Mouse (Mus musculus): ENCODE measurements around the gene Gm15217. TPM values are rescaled to one million over a fixed set of nuclear protein-coding genes. Genes with fewer than 3 reads are reported as not detected.

Gene Gm15217
- total RNA-seq, 1 experiment: not detected

DNA sequence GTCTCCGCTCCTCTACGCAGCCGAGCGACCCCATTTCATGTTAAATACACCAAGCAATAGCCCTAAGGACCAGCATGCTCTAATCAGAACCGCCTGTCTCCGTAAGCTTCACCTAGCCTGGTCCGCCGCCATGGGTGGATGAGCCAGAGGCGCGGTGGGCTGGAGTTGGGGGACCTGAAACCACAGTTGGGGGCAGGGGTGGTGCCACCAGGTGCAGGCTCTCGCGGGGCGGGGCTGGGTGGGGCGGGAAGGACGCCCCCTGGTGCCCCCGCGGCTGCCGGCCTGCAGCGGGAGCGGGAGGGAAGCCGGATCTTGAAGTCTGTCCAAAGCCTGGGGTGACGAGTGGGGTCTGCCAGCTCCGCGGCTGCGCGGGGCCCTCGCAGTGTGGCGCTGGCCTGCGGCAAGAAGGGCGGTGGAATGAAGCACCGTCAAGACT is 1.1 kb downstream of the Gm15217 start:
- peaks cover 15% of the 10 kb centered on the region for H3K36me3 ChIP-seq (ENCODE audit: control insufficient read depth, insufficient read depth, low read length, poor library complexity, severe bottlenecking)
- TF ChIP-seq MAFK (IDR thresholded peaks at IDR 0.05; ENCODE audit: insufficient read depth, low read depth, low read length) (no peak), CHD2 (IDR thresholded peaks at IDR 0.05; ENCODE audit: low read depth, low read length) (no peak), HCFC1 (IDR thresholded peaks at IDR 0.05; ENCODE audit: borderline replicate concordance, insufficient read depth, low read length) (no peak), ZC3H11A (IDR thresholded peaks at IDR 0.05; ENCODE audit: borderline replicate concordance, low read depth, low read length) (no peak)
- H3K4me3 ChIP-seq (ENCODE audit: insufficient read depth in 1 of 2, low read depth in 1 of 2, low read length in 2 of 2, poor library complexity in 1 of 2, severe bottlenecking in 1 of 2): peak overlapping the region; percentile 44 to 49
- in situ Hi-C loops (cut with MboI; ENCODE audit: low sequenced_read_pairs in 2 of 2, unreplicated experiment in 2 of 2): no loop called here
- DNase-seq (ENCODE audit: low read depth, low spot score): no peak
- peak overlapping the region; percentile 50 for H3K9ac ChIP-seq (ENCODE audit: insufficient read depth, low read depth, low read length, poor library complexity, severe bottlenecking)
- no peaks in the 10 kb centered on the region for H3K9me3 ChIP-seq (ENCODE audit: control insufficient read depth, insufficient read depth, low read depth, low read length)
- H3K4me1 ChIP-seq (ENCODE audit: control insufficient read depth in 2 of 2, insufficient read depth in 2 of 2, low read length in 2 of 2, poor library complexity in 1 of 2): peaks cover 0 to 12% of the 10 kb centered on the region in 2 experiments; a peak in 2 of 4 replicates
- H3K27ac ChIP-seq (ENCODE audit: insufficient read depth, low read depth, low read length, poor library complexity, severe bottlenecking): no peak overlapping the region

DNA sequence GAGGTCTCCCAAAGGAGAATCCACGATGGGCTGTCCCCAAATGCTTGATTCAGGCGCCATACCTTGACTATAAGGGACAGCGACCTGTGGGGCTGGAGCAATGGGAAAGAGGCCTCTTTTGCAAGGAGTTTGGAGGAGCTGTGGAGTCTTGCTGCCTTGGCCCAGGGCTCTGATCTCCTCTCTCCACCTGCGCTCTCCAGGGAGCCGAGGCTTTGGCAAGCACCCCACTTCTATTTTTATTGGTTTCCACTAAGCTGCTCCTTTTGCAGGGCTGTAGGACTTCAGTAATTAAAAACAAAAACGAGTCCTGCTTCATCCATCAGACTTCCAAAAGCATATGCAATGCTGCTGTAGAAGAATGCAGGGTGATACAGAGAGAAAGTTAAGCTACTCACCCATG is 2.2 kb downstream of the Gm15217 start:
- Histone ChIP-seq H3K4me1 (ENCODE audit: control insufficient read depth in 2 of 2, insufficient read depth in 2 of 2, low read length in 2 of 2, poor library complexity in 1 of 2) (peaks cover 0 to 13% of the 10 kb centered on the region in 2 experiments; a peak in 2 of 4 replicates), H3K4me3 (ENCODE audit: insufficient read depth in 1 of 2, low read depth in 1 of 2, low read length in 2 of 2, poor library complexity in 1 of 2, severe bottlenecking in 1 of 2) (no peak overlapping the region), H3K9me3 (ENCODE audit: control insufficient read depth, insufficient read depth, low read depth, low read length) (no peaks in the 10 kb centered on the region), H3K27ac (ENCODE audit: insufficient read depth, low read depth, low read length, poor library complexity, severe bottlenecking) (no peak overlapping the region), H3K9ac (ENCODE audit: insufficient read depth, low read depth, low read length, poor library complexity, severe bottlenecking) (no peak overlapping the region), H3K36me3 (ENCODE audit: control insufficient read depth, insufficient read depth, low read length, poor library complexity, severe bottlenecking) (peaks cover 20% of the 10 kb centered on the region)
- TF ChIP-seq MAFK (IDR thresholded peaks at IDR 0.05; ENCODE audit: insufficient read depth, low read depth, low read length) (no peak), ZNF384 (IDR thresholded peaks at IDR 0.05; ENCODE audit: low read depth, low read length) (no peak), CHD2 (IDR thresholded peaks at IDR 0.05; ENCODE audit: low read depth, low read length) (no peak), HCFC1 (IDR thresholded peaks at IDR 0.05; ENCODE audit: borderline replicate concordance, insufficient read depth, low read length) (no peak), ZC3H11A (IDR thresholded peaks at IDR 0.05; ENCODE audit: borderline replicate concordance, low read depth, low read length) (no peak)
- DNase-seq (ENCODE audit: low read depth, low spot score): no peak
- in situ Hi-C loops (cut with MboI; ENCODE audit: low sequenced_read_pairs in 2 of 2, unreplicated experiment in 2 of 2): no loop called here

DNA sequence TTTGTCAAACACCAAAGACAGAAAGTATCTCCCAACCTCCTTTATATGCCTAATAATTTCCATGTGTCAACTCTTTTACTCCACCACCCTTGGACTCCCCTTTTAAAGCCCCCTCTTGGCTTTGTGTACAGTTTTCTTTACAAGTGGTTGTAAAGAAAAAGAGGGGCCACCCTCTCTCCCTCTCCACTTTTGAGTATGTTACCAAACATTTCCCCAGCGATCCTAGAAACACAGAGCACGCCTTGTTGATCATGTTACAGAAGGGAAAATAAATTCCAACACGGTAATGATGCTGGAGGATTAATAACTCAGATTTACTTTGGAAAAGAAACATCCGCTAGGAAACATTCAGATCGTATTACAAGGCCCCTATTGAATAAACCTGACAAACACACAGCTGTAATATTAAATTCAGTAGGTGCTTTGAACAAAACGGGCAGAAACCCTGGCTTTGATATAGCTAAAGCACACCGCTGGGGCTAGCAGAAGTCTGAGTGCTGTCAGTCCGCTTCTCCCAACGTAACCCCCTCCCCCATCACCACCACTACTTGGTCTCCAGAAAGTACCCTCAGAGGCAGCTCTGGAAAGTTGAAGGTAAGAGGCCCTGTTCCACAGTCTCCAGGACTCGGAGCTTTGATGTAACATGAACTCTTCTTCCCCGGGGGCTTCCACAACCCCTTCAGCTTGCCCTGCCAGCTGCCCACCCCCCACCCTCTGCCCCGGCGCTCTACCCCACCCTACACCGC is 5.9 kb downstream of the Gm15217 start:
- peak overlapping the region; percentile 68 for H3K9ac ChIP-seq (ENCODE audit: insufficient read depth, low read depth, low read length, poor library complexity, severe bottlenecking)
- peaks cover 0 to 8% of the 10 kb centered on the region in 2 experiments; a peak in 2 of 4 replicates for H3K4me1 ChIP-seq (ENCODE audit: control insufficient read depth in 2 of 2, insufficient read depth in 2 of 2, low read length in 2 of 2, poor library complexity in 1 of 2)
- peak overlapping the region; percentile 53 to 77; a peak in 3 of 4 replicates for H3K4me3 ChIP-seq (ENCODE audit: insufficient read depth in 1 of 2, low read depth in 1 of 2, low read length in 2 of 2, poor library complexity in 1 of 2, severe bottlenecking in 1 of 2)
- no peaks in the 10 kb centered on the region for H3K9me3 ChIP-seq (ENCODE audit: control insufficient read depth, insufficient read depth, low read depth, low read length)
- H3K27ac ChIP-seq (ENCODE audit: insufficient read depth, low read depth, low read length, poor library complexity, severe bottlenecking): no peak overlapping the region
- in situ Hi-C loops (cut with MboI; ENCODE audit: low sequenced_read_pairs in 2 of 2, unreplicated experiment in 2 of 2): no loop called here
- TF ChIP-seq ZC3H11A (IDR thresholded peaks at IDR 0.05; ENCODE audit: borderline replicate concordance, low read depth, low read length): no peak
- TF ChIP-seq HCFC1 (IDR thresholded peaks at IDR 0.05; ENCODE audit: borderline replicate concordance, insufficient read depth, low read length): no peak
- no peak for TF ChIP-seq ZNF384 (IDR thresholded peaks at IDR 0.05; ENCODE audit: low read depth, low read length)
- no peak for TF ChIP-seq CHD2 (IDR thresholded peaks at IDR 0.05; ENCODE audit: low read depth, low read length)
- no peak for TF ChIP-seq MAFK (IDR thresholded peaks at IDR 0.05; ENCODE audit: insufficient read depth, low read depth, low read length)
- DNase-seq (ENCODE audit: low read depth, low spot score): no peak
- H3K36me3 ChIP-seq (ENCODE audit: control insufficient read depth, insufficient read depth, low read length, poor library complexity, severe bottlenecking): peaks cover 20% of the 10 kb centered on the region

DNA sequence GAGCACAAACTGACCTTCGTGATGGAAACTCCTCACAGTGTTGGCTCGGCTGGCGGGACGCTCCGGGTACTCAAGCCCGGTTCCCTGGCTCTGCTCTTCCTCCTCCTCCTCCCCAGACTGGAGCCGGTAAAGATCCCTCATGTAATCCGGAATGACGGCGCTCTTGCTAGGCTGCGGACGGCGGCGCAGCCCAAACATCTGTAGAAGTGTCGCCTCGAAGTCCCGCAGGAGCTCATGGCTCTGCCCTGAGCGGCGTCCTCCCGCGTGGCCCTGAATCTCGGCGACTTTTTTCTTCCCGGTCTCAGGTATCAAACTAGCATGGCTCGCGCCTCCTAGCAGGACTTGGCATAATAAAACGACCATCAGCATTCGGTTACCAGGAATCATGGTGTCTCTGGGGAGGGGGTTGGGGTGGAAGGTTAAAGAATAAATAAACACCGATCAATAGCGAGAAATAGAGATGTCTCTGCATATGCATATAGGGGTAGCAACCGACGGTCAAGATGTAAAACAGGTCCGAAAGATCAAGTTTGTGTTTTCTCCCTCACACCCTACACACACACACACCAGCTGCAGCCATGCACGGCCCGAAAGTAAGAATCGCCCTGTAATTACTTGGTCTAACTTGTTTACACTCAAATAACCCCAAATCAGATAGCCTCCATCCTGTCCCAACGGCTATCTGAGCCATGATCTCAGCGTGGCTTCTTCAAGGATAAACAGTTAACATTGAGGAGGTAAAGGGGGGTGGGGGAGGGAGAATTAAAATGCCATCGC is 6.7 kb downstream of the Gm15217 start:
- no peak for TF ChIP-seq ZC3H11A (IDR thresholded peaks at IDR 0.05; ENCODE audit: borderline replicate concordance, low read depth, low read length)
- no peak for TF ChIP-seq HCFC1 (IDR thresholded peaks at IDR 0.05; ENCODE audit: borderline replicate concordance, insufficient read depth, low read length)
- TF ChIP-seq ZNF384 (IDR thresholded peaks at IDR 0.05; ENCODE audit: low read depth, low read length): no peak
- no peak for TF ChIP-seq CHD2 (IDR thresholded peaks at IDR 0.05; ENCODE audit: low read depth, low read length)
- no peak for TF ChIP-seq MAFK (IDR thresholded peaks at IDR 0.05; ENCODE audit: insufficient read depth, low read depth, low read length)
- H3K4me1 ChIP-seq (ENCODE audit: control insufficient read depth in 2 of 2, insufficient read depth in 2 of 2, low read length in 2 of 2, poor library complexity in 1 of 2): peaks cover 0 to 8% of the 10 kb centered on the region in 2 experiments; a peak in 2 of 4 replicates
- H3K9ac ChIP-seq (ENCODE audit: insufficient read depth, low read depth, low read length, poor library complexity, severe bottlenecking): peak overlapping the region; percentile 68
- no peak for DNase-seq (ENCODE audit: low read depth, low spot score)
- peak overlapping the region; percentile 53 to 77 for H3K4me3 ChIP-seq (ENCODE audit: insufficient read depth in 1 of 2, low read depth in 1 of 2, low read length in 2 of 2, poor library complexity in 1 of 2, severe bottlenecking in 1 of 2)
- in situ Hi-C loops (cut with MboI; ENCODE audit: low sequenced_read_pairs in 2 of 2, unreplicated experiment in 2 of 2): no loop called here
- H3K9me3 ChIP-seq (ENCODE audit: control insufficient read depth, insufficient read depth, low read depth, low read length): no peaks in the 10 kb centered on the region
- H3K36me3 ChIP-seq (ENCODE audit: control insufficient read depth, insufficient read depth, low read length, poor library complexity, severe bottlenecking): peaks cover 20% of the 10 kb centered on the region
- no peak overlapping the region for H3K27ac ChIP-seq (ENCODE audit: insufficient read depth, low read depth, low read length, poor library complexity, severe bottlenecking)
